Mouse (Mus musculus) bone marrow macrophage, adult 2 months (primary cell): ENCODE data around the gene 0610009B22Rik. TPM values are rescaled to one million over a fixed set of nuclear protein-coding genes. Genes with fewer than 3 reads are reported as not detected.
"Not testable (repeated sequence)": the region's sequence is repeated elsewhere in the genome, so short reads cannot be mapped to it uniquely, and the experiment has no call there.

ENCODE experiments used
- H3K27ac ChIP-seq: 2 replicates; pipeline ENCODE4 v1.5.1; 2012; ENCODE audit warnings: low read depth, low read length; ENCODE audit not compliant: insufficient read depth
- H3K4me1 ChIP-seq: 2 replicates; pipeline ENCODE4 v1.6.1; 2012; ENCODE audit warnings: low read length; ENCODE audit not compliant: control insufficient read depth, insufficient read depth
- H3K4me3 ChIP-seq: 2 replicates; pipeline ENCODE4 v1.5.1; 2012; ENCODE audit warnings: mild to moderate bottlenecking, low read length, moderate library complexity; ENCODE audit not compliant: insufficient read depth
- CTCF ChIP-seq: IDR thresholded peaks from 2 replicates; pipeline ENCODE4 v1.5.1; 2012; ENCODE audit warnings: low read depth, mild to moderate bottlenecking, low read length, moderate library complexity
- POLR2A ChIP-seq: IDR thresholded peaks from 2 replicates; pipeline ENCODE4 v1.6.1; 2012; ENCODE audit warnings: mild to moderate bottlenecking, low read depth, low read length, borderline replicate concordance
- polyA plus RNA-seq: library from polyadenylated mRNA; stranded (reverse); fragments of >200 nt; gene quantifications from 2 replicates; pipeline ENCODE4 v1.2.4, GENCODE M21; 2012; ENCODE audit not compliant: missing spikeins, insufficient read depth, insufficient read length

Gene 0610009B22Rik
- polyA plus RNA-seq, 1 experiment: 39.2 TPM

GRCm38 (mm10) chr11:51689343-51689742 is 669 bp upstream of the 0610009B22Rik start:
- TF ChIP-seq POLR2A (no peak), CTCF (no peak)
- H3K27ac ChIP-seq: peak overlapping the region; percentile 98
- H3K4me3 ChIP-seq: peak overlapping the region; percentile 72
- 0 out of 2 replicates have a peak, but pooled peaks cover 5% of the 10 kb centered on the region for H3K4me1 ChIP-seq

- TF ChIP-seq CTCF: no peak
- no peak for TF ChIP-seq POLR2A
- Histone ChIP-seq H3K4me1 (peaks cover 14% of the 10 kb centered on the region), H3K27ac (no peak overlapping the region), H3K4me3 (no peak overlapping the region)
Observed at GRCm38 (mm10) chr11:51681976-51682374, 6.7 kb downstream of the 0610009B22Rik start.

- peaks cover 18% of the 10 kb centered on the region for H3K4me1 ChIP-seq
- TF ChIP-seq CTCF (peak; percentile 68), POLR2A (no peak)
- H3K4me3 ChIP-seq: no peak overlapping the region
- H3K27ac ChIP-seq: no peak overlapping the region
Observed at GRCm38 (mm10) chr11:51681324-51681975, 7.2 kb downstream of the 0610009B22Rik start.

GRCm38 (mm10) chr11:51679466-51679865 is 9.2 kb downstream of the 0610009B22Rik start:
- H3K27ac ChIP-seq: no peak overlapping the region
- no peak for TF ChIP-seq CTCF
- H3K4me3 ChIP-seq: no peak overlapping the region
- peaks cover 20% of the 10 kb centered on the region for H3K4me1 ChIP-seq

- Histone ChIP-seq H3K4me3 (no peak overlapping the region), H3K27ac (peak overlapping the region; percentile 83), H3K4me1 (peaks cover 21% of the 10 kb centered on the region)
- TF ChIP-seq CTCF (no peak), POLR2A (no peak)
Observed at GRCm38 (mm10) chr11:51677737-51678418, 10.8 kb downstream of the 0610009B22Rik start.

GRCm38 (mm10) chr11:51675386-51675785 is 13.3 kb downstream of the 0610009B22Rik start:
- Histone ChIP-seq H3K27ac (no peak overlapping the region), H3K4me3 (no peak overlapping the region), H3K4me1 (peaks cover 23% of the 10 kb centered on the region)
- TF ChIP-seq POLR2A (no peak), CTCF (no peak)

- Histone ChIP-seq H3K4me1 (peaks cover 19% of the 10 kb centered on the region), H3K27ac (no peak overlapping the region), H3K4me3 (no peak overlapping the region)
- TF ChIP-seq CTCF (no peak), POLR2A (no peak)
Observed at GRCm38 (mm10) chr11:51673291-51673690, 15.4 kb downstream of the 0610009B22Rik start.

- no peak for TF ChIP-seq CTCF
- no peak for TF ChIP-seq POLR2A
- H3K4me1 ChIP-seq: peaks cover 5% of the 10 kb centered on the region; the same call in 1 of the 2 replicates
- H3K4me3 ChIP-seq: no peak overlapping the region
- H3K27ac ChIP-seq: no peak overlapping the region
Observed at GRCm38 (mm10) chr11:51671376-51671775, 17.3 kb downstream of the 0610009B22Rik start.

- TF ChIP-seq CTCF (no peak), POLR2A (no peak)
- H3K4me3 ChIP-seq: no peak overlapping the region
- peaks cover 5% of the 10 kb centered on the region; the same call in 1 of the 2 replicates for H3K4me1 ChIP-seq
- no peak overlapping the region for H3K27ac ChIP-seq
Observed at GRCm38 (mm10) chr11:51670846-51671245, 17.8 kb downstream of the 0610009B22Rik start.

- not testable (repeated sequence) for H3K27ac ChIP-seq, H3K4me1 ChIP-seq, H3K4me3 ChIP-seq
Observed at GRCm38 (mm10) chr11:51664747-51665146, 23.9 kb downstream of the 0610009B22Rik start.

- Histone ChIP-seq H3K4me3 (no peak overlapping the region), H3K27ac (no peak overlapping the region), H3K4me1 (peaks cover 8% of the 10 kb centered on the region)
- TF ChIP-seq POLR2A (no peak), CTCF (no peak)
Observed at GRCm38 (mm10) chr11:51662632-51663031, 26.0 kb downstream of the 0610009B22Rik start.
